Mouse (Mus musculus) gastrocnemius, adult 18-20 months (tissue): ENCODE measurements around the gene Abat. TPM values are rescaled to one million over a fixed set of nuclear protein-coding genes. Genes with fewer than 3 reads are reported as not detected.
A peak's percentile ranks its signal among the peaks of the same experiment; 100 is the strongest.
"Not testable (repeated sequence)": the region's sequence is repeated elsewhere in the genome, so short reads cannot be mapped to it uniquely, and the experiment has no call there.

Experiments used
- DNase-seq: peaks from one replicate; pipeline ENCODE4 v3.0.0; 2021; ENCODE audit warnings: low spot score
- total RNA-seq, 2 experiments: library from RNA; stranded (reverse); gene quantifications; 2 replicates each; pipeline ENCODE4 v1.2.3; 2021

Gene Abat
- total RNA-seq, 2 experiments from 2014 or later, result 1.7 to 2.3 TPM

GRCm38 (mm10) chr16:8532461-8532860 is 19.2 kb downstream of the Abat start:
- DNase-seq, result no peak

DNA sequence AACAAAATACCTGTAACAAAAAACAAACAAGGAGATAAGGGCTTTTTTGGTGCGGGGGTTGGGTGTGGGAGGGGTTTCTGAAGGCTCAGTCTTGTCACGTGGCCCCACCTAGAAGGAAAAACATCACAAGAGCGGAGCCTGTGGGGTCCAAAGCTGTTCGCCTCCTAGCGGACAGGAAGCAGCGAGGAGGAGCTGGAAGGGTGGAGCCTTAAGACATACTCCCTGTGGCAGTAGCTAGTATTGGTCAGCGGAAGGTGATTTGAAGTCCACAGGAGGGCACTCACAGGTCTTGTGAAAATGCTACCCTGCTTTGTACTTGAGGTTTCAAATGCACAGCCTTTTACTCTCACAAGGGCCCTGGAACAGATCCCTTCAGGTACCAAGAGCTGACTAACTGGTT is 19.7 kb downstream of the Abat start:
- DNase-seq, result no peak

- no peak for DNase-seq
These were observed 20.2 kb downstream of the Abat start for GRCm38 (mm10) chr16:8533477-8533876.

DNA sequence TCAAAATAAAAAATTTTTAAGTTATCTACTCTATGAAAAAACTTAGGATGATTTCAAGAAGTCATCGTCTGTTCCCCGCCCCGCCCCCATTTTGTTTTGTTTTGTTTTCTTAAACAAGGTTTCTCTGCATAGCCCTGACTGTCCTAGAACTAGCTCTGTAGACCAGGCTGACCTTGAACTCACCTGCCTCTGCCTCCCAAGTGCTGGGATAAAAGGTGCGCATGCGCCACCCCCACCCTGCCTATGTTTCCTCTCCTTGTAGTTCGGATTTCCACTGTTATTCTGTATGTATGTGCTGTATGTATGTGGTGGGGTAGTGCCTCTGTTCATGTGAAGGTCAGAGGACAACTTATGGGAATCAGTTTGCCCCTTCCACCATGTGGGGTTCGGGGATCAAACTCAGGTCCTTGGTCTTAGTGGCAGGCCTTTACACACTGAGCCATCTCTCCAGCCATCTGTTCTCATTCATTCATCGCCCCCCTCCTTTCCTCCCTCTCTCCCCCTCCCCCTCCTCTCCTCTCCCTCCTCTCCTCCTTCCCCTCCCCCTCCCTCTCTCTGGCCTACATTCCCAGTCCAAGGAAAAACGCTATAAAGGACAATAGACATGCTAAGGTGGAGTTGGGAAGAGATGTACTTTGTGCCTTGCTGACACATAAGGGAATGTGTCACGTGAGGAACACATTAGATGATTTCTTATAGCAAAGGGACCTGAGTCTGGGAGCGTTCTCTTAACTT is 21.4 kb downstream of the Abat start:
- DNase-seq, result no peak

DNA sequence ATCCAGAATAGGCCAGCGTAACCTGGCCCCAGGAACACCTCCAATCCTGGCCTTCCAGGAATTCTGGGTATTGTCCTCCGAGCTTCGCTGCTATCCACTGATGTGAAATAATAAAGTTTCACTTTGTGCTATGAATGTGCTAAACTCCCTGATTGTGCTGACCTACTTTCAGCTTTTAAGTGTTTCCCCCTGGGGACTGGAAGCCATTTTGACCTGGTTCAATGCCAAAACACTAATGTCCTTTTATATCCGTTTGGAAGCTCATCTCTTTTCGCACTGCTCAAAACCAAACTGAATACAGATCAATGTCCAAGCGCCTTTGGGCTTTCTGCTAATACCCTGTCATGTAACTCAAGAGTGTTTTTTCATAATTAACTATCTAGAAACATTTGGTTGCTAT is 22.2 kb downstream of the Abat start:
- peak; percentile 20 for DNase-seq

GRCm38 (mm10) chr16:8539150-8539865 is 26.1 kb downstream of the Abat start:
- no peak for DNase-seq

DNA sequence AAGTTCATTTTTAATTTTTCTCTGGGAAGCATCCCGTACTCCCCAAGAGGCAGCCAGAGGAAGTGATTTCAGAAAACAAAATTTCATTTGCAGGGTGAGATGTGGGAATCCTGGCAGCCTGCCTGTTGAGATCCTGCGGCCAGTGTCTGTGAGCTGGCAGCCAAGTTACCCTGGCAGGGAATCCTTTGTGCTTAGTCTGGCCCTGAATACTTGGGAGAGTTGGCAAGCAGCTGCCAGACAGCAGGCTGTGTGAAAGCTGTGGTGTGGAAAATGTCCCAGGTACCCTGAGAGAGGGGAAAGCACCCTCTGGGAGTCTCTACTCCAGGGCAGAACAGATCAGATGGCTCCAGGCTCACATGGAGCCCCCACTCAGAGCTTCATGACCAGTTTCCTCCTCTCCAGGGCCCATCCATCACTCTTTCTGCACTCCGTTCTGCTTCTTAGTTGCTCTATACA is 27.7 kb downstream of the Abat start:
- peak; percentile 59 for DNase-seq

- DNase-seq, result no peak
These were observed 34.6 kb downstream of the Abat start for GRCm38 (mm10) chr16:8547836-8548235.

DNA sequence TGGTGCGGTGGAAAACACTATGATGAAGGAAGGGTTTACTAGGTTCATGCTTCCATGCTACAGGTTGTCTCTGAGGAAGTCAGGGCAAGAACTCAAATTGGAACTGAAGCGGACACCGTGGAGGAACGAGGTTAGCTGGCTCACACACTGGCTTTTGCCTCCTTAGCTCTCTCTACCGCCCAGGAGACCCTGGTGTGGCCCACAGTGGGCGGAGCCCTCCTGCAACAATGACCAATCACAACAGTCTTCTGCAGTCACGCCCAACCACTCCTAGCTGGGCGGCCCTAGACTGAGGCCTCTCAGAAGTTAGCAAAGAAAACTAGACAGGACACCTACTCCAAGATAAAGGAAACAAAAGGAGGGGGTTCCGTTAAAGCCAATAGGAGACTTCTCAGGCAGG is 36.3 kb downstream of the Abat start:
- DNase-seq, result no peak

DNA sequence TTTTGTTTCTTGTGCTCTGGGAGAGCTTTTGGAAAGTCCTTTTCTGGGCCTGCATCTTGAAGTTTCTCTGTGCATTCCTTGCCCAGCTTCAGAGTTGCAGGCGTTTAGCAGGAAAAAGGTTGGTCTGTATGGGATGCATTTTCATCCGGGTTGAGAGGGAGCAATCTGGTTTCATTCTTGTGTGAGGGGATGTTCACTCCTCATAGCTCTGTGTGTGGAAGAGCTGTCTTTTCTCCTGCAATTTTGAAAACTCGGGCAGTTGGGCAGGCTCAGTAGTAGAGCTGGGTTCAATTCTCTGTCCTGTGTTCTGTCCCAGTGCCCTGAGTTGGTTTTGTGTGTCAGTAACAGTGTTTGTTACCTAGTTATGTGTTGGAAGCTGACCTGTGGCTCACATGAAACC is 41.1 kb downstream of the Abat start:
- no peak for DNase-seq

GRCm38 (mm10) chr16:8554751-8555150 is 41.5 kb downstream of the Abat start:
- not testable (repeated sequence) for DNase-seq

DNA sequence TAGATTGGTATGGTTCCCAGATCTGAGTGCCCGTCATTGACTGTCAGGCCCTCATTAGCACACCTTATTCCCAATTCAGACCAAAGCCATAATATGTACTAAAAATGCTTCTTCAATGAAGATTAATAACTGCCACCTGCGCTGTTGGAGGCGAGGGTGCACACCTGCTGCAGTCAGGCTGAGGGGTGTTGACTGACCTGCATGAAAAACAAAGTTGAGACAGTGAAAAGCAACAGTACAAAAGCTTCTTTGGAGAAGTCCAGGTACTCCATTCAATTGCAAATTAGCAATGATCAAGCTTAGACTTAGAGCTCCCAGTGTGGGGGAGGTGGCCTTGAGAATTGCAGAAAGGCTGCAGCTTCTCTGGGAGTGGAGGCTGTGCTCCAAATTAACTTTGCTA is 42.1 kb downstream of the Abat start:
- DNase-seq, result not testable (repeated sequence)

DNA sequence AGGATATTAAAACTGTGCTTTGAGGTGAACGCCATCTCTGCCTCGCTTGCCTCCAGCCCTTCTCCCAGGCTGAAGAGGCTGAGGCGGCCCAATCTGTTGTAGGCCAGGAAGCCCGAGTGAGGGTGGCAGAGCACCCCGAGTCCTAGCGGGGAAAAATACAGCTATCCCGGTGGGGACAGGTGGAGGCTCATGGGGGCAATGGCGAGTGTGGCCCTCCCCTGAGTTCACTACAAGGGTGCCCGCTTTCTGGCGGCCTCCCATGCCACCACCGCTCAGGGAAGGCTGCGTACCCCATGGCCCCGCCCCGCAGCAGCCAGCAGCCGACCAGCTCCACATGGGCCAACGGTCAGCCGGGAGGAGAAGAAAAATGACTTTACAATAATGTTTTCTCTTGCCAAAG is 46.9 kb downstream of the Abat start:
- no peak for DNase-seq

- DNase-seq, result not testable (repeated sequence)
These were observed 47.9 kb downstream of the Abat start for GRCm38 (mm10) chr16:8561101-8561500.

DNA sequence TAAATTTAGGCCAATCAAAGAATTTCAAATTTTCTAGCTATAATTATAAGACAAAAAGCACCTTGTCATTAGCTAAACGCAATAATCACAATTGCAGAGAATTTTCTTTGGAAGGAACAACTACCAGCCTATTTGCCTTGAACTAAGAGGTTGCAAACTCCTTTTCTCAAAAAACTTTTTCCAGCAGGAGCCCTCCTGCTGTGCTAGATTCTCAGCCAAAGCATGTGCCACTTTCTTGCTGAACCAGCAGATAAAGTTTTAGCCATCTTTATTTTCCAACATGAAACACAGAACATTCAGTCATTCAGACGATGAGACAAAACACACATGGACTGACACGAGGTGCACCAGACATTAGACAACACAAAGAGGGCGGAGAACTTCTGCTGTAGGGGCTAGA is 48.6 kb downstream of the Abat start:
- DNase-seq, result not testable (repeated sequence)

- not testable (repeated sequence) for DNase-seq
These were observed 49.6 kb downstream of the Abat start for GRCm38 (mm10) chr16:8562827-8563226.

DNA sequence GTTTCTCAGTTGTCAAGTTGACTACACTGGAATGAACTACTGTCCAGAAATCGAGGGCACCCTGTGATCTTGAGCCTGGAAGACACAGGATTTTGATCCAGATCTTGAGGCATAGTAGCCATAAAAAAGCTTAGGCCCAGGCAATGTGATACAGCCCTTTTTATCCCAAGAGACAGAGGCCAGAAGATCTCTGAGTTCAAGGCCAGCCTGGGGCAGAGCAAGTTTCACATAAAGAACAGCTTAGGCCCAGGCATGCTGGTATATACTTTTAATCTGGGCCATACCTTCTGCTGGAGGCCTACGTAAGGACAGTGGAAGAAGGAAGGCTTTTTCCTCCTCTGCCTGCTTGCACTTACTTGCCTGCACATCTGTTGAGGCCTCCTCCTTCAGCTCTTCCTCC is 51.6 kb downstream of the Abat start:
- no peak for DNase-seq

DNA sequence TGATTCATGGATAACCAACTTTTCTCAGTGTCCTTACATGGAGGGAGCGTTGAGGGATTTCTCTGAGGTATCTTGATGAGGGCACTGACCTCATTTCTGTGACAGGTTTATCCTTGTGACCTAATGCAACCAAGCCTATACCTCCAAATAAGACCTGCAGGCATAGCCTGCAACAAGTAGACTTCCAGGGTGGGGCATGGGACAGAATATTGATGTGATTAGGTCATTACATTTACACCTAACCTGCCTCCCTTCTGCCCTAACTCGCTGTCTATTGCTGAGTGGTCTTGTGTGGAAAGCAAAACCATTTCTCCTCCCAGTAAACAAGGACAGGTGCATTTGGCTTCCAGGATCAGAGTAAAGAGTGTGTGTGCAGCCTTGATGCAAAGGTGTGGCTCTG is 52.3 kb downstream of the Abat start:
- DNase-seq, result no peak

DNA sequence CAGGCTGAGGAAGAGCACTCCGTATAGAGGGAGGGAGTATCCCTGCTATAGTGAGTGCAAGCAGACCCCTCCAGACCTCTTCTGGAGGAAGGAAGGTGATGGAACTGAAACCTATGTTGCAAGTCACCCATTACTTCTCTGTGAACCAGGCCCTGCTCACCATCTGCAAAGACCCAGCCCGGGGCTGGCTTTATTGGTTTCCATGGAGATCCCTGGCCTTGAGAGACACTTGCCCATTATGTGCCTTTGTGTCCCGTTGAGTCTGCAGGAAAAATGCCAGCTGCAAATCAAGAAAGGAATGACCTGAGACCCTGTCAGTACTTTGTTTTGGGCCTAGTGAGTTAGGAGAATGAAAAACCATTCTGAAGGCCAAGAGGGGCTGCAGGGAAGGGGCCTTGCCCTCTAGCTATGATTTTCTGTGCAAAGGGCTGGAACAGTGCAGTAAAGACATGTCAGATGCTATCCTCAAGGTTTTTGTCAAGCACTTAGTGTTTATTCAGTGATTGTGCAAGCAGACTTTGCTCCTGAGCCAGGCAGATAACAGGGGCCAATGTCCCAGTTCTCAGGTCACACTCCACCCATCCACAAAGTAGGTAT is 53.0 kb downstream of the Abat start:
- no peak for DNase-seq

GRCm38 (mm10) chr16:8568881-8569280 is 55.7 kb downstream of the Abat start:
- DNase-seq, result no peak

DNA sequence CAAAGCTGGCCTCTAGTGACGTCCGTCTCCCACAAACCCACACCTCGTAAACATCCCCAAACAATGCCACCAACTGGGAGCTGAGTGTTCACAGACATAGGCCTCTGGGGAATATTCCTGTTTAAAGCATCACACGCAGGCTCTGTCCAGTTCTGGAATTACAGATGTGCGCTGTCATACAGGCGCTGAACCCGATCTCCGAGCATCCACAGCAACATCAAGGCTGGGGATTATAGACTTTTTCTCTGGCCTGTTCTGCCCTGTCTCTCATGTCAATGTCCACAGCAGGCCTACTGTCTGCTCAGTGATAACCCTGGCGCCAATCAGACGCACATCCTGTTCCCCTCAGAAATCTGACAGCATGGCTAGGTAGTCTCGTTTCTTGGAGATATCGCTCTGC is 57.1 kb downstream of the Abat start:
- no peak for DNase-seq

DNA sequence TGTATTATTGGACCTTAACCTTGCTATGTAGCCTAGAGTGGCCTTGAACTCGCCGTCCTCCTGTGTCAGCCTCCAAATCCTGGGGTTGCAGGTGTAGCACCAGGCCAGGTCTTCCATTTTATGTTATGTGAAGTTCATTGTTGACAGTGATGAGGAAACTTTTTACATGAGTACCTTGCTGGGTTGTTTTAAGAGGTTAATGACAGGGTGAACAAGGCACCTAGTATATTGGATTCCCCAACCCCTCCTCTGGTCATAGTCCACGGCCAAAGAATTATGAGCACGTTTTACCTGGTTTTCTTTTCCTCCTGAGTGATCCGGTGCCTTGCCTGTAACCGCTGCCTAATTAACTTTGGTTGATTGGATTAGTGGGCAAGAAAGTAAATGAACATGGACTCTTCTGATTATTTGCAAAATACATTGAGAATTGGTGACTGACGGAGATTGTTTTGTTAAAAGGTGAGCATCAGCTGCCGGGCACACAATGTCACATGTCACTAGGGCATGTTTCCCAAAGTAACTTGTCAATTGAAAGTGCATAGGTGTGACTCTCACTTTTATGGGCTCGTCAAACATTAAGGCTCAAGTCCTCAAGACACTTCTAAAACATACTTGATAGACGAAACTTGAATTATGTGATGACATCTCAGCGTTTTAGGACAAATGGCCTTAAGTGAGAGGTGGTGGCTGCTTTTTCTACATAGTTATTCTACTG is 57.8 kb downstream of the Abat start:
- no peak for DNase-seq
